Mouse (Mus musculus) T-helper 17 cell (primary cell): ENCODE measurements around the gene Cdc42ep1.

Source experiments
- in situ Hi-C, 2 experiments: fragments of 300-600 bp; cut with MboI, MseI; formaldehyde crosslinking; loops; 1 replicate in 1 of 2; 2 replicates in 1 of 2; pipeline ENCODE4 v1.15.1; 2025; ENCODE audit warnings: high pct_unique_total_duplicates in 2 of 2

The Cdc42ep1 gene

DNA sequence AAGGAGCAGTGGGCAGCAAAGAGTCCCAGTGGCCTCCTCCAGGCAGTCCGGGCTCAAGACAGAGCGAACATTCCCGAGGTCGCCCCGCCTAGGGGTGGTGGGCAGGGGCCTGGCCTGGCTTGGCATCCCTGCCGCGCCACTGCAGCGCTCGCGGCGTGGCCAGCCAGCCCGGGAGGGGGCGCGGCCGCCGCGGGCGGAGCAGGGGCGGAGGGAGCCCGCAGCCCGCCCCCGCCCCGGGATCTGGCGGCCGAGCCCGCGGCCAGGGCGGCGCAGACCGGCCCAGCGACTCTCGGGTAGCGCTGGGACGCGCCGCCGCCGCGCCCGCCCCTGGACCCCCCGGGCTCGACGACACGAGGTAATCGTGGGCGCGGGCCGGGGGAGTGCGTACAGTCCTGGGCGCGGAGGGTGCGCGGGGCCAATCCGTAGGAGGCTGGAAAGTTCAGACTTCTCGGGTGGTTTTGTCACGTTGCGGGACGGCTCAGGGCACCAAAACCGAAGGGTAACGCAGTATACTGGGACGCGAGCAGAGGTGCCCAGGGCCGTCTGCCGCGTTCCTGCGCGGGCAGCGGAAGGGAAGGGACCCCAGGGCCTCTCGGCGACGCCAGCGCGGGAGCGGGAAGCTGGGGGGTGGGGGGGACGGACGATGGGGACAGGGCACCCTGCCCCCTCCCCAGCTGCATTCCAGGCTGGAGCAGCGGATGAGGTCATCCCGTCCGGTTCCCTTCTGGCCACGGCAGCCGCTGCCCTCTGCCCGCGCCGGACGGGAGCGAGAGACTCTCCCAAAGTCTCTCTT lies at the start of gene Cdc42ep1:
Cdc42ep1 (plus strand) TSS at position 254 of the 793 bp plus-strand sequence.
- in situ Hi-C loops = no loop called here

DNA sequence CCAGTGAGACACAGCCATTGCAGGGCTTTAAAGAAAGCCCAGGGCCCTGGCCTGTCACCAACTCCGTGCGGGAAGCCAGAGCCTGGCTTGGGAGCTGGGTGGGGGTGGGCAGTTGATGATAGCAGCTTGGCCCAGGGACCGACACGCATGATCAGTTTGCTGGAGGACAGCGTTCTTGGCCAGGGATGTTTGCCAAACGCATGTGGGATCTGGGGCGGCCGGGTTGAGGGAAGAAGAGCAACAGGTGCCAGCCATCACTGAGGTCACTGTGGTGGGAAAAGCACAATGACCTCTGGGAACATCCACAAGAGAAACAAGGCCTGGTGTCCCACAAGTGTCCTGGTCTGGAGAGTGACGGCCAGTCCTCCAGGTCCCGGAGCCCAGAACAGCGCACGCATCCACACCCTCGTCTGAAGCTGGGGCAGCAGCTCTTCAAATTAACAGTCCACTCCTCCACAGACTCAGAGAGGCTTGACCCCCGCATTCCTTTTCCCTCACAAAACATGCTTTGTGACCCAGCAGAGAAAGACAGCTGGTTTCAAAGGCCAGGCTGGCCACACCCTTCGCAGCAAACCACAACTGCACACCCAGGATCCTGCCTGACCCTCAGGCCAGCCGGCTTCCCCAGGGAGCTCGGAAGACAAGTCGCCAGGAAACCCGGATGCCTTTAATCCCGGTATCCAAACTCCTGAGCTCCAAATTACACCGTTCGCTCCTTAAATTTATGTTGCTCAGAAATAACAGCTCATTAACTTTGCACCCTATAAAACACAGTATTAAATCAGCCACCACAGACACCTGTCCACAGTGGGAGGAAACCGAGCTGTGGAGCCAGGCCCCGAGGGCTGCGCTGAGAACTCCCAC lies 46.0 kb upstream of the Cdc42ep1 start:
- in situ Hi-C loops = no loop called here

- in situ Hi-C loops = no loop called here
Observed at GRCm38 (mm10) chr15:78797060-78797329, 45.4 kb upstream of the Cdc42ep1 start.

GRCm38 (mm10) chr15:78799029-78799428 lies 43.4 kb upstream of the Cdc42ep1 start:
- in situ Hi-C loops = no loop called here

GRCm38 (mm10) chr15:78801571-78801970 lies 40.9 kb upstream of the Cdc42ep1 start:
- in situ Hi-C loops = no loop called here

GRCm38 (mm10) chr15:78801971-78802741 lies 40.3 kb upstream of the Cdc42ep1 start:
- in situ Hi-C loops = no loop called here

DNA sequence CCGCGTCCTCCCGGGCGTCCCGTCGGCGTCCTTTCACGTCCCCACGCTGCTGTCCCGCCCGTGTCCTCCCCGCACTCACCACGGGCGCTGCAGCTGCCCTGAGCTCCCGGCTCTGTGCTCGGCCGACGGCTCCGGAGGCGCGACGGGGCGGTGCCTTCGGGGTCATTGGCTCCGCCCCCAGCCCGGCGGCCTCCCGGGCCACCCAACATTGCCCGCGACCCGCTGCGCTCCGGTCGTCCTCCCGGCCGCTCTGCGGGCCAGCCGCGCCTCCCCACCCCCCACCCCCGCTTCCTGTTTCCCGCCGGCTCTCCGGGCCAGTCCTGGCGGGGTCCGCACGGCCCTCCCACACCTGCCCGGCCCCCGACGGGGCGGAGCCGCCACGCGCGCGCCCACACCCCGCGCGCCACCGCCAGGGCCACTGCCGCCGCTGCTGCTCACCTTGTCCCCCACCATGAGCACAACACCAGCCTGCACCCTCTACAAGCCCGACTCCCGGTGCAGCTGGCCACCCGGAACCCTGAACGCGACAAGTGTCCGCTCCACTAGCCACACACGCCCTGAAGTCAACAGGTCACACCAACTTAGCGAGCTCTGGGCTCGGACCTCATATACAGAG lies 39.5 kb upstream of the Cdc42ep1 start, which contains the start of gene Card10:
Card10 (minus strand) TSS at position 267 of the 616 bp plus-strand sequence.
- in situ Hi-C loops = no loop called here

DNA sequence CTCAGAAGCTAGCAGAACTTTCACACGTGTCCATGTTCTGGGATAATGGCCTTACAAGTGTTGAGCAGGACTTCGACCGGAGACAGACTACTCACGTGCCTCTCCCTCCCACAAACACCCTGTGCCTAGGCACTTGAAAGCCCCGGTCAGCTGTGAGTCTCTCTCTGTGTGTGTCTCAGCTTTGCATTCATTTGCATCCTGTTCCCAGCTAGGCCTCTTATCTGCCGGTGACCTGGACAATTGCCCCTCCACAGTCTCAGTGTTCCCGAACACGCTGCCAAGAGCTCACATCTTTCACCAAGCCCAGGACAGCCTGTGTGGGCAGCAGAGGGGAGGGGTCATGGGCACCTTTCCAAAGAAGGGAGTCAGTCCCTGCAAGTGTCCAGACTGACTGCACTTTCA lies 38.9 kb upstream of the Cdc42ep1 start:
- in situ Hi-C loops = no loop called here

- in situ Hi-C loops = no loop called here
Observed at GRCm38 (mm10) chr15:78804326-78804725, 38.1 kb upstream of the Cdc42ep1 start.

DNA sequence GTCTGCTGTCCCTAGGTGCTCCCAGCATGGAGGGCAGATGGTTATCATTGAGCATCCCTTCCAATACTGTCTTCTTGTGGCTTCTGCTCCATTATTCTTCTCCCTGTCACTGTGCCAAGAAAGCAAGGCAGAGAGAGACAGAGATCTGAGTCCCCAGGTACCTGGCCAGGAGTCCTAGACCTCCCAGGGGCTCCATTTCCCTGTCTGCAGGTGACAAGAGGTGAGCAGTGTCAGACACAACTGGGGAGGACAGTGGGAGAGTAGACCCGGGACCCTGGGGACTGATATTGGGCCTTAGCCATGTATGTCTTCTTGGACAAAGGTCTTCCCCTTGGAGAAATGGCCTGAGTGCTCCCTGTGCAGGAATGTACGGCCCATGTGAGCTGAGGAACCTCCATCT lies 37.1 kb upstream of the Cdc42ep1 start:
- in situ Hi-C loops = no loop called here

DNA sequence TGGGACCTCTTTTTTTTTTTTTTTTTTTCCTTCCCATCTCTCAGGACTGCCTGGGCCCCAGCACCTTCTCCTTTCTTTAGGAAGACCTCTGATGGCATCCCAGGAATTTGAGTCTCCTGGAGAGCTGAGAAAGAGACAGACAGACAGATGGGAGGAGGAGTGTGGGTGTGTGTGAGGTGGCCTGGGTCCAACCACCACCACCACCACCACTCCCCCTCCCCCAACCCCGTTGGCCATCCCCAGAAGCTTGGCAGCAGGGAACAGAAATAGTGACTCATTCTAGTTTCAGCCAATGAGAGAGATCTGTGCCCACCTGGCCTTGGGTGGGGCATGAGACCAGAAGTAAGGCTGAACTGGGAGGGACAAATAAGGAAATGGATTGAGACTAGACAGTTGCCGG lies 35.8 kb upstream of the Cdc42ep1 start:
- in situ Hi-C loops = no loop called here

- in situ Hi-C loops = no loop called here
Observed at GRCm38 (mm10) chr15:78807141-78807540, 35.3 kb upstream of the Cdc42ep1 start.

GRCm38 (mm10) chr15:78808980-78809379 lies 33.4 kb upstream of the Cdc42ep1 start:
- in situ Hi-C loops = no loop called here

DNA sequence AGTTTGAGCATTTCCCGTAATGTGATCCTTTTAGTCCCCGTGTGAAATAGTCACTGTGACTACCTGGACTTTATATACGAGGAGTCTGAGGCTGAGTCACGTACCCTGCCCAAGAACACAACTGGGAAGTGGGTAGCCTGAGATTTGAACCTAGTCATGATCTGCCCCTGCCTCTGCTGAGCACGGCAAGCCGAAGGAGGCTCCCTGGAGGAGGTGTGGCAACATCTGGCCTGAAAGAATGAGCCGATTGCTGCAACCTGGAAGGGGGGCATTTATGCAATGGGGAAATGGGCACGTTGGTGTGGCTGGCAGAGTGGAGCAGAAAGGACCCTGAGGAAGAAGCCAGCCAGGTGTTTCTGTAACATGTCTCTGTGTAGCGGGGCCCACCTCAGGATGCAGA lies 32.7 kb upstream of the Cdc42ep1 start:
- in situ Hi-C loops = no loop called here

DNA sequence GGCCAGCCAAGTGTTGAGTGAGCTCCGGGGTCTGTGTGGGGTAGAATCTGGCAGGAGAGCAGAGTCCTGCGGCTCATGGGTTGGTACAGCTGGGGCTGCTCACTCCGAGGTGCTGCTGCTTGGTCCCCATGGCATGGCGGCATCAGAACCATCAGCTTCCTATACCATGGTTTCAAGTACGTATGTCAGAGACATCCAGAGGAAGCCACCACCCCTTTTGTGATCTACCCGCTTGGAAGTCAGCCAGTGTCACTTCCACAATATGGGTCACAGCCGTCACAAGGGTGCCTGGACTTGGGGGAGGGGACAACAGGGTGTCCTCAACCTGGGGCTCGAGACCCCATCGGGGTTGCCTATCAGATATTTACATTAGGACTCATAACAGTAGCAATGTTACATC lies 32.3 kb upstream of the Cdc42ep1 start:
- in situ Hi-C loops = no loop called here

DNA sequence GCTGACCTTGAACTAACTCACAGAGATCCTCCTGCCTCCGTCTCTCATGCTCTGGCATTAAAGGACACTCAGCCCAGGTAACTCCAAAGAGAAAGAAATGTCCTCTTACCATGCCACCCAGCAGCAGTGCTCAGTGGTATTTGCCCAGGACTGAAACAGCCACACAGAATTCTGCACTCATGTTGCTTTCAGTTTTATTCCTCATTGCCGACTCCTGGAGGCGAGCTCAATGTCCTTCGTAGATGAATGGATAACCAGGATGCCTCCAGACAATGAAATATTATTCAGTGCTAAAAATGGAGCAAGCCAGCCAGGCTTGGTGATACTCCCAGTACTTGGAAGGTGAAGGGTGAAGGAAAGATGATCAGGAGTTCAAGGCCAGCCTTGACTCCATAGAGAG lies 28.8 kb upstream of the Cdc42ep1 start:
- in situ Hi-C loops = no loop called here

DNA sequence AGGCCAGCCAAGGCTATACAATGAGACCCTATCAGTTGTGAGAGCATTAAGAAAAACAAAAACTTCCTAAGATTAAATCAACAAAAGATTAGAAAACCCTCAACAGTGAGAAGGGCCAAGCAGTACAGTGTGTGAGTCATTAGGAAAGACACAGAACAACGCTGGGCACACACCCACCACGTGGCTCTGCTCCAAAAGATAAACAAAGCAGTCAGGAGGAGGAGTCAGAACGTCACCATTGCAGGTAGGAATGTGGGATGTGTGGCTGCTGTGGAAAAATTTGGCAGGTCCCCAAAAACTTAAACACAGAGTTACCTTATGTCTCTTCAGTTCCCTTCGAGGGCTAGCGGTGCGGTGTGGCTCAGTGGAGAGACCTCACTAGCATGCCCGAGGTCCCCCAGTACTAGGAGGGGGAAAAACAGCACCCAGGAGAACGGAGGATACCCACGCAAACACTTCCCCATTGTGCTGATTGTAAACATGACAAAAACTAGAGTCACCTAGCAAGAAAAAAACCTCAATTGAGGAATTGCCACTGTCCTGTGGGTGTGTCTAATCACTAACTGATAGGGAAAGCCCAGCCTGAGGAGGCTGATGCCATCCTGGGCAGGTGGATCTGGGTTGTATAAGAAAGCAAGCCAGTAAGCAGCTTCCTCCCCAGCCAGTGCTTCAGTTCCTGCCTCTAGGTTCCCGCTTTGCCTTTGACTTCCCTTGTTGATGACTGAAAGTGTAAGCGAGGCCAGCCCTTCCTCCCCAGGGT lies 26.9 kb upstream of the Cdc42ep1 start:
- in situ Hi-C loops = no loop called here

DNA sequence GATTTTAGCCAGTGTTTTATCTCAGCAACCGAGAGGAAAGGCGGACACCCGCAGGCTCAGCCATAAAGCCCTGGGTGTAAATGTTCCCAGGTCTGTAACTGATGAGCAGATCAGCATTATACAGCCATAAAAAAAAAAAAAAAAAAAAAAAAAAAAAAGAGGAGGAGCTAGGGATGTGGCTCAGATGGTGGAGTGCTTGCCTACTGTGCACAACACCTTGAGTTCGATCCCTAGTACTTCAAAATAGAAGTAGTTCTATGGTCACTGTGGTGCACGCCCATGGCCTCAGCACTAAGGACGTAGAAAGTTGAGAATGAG lies 26.4 kb upstream of the Cdc42ep1 start:
- in situ Hi-C loops = no loop called here

DNA sequence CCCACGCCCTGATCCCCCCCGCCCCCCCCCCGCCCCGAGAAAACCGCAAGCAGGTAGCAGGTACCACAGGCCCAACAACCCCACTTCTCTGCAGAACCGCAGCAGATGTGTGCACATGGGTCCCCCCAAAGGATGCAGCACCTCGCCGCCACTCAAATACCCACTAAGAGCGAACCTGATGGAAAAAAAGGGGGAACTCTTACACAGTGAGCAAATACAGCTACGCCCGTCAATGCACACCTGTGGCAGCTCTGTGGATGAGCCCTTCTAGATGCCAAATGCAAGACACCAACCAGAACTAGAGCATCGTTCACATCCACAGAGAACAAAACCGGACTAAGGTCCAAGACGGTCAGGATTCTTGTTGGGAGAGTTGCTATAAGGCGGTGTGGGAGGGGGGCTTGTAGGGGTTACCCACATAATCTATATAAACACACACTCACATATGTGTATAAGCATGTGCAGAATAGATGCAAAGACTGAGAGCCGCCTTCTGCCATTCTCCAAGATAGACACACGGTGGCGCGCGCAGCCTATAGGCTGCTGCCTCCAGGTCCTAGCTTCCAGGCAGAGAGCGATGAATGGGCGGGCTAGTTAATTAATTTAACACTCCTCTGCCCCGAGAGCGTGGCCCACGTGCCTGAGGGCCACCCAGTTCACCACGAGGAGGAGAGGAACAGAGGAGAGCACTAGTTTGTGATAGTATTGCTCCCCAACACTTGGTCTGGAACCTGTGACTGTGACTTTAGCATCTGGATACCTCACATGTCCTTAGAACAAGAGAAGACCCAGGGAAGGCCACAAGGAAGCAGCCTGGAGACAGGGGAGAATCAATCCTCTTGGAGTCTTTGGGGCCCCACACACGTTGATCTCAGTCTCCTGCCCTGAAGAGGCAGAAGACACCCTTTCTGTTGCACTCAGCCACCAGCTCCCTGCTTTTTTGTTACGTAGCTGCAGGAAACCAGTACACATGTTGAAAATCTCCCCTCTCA lies 15.9 kb upstream of the Cdc42ep1 start:
- in situ Hi-C loops = no loop called here

DNA sequence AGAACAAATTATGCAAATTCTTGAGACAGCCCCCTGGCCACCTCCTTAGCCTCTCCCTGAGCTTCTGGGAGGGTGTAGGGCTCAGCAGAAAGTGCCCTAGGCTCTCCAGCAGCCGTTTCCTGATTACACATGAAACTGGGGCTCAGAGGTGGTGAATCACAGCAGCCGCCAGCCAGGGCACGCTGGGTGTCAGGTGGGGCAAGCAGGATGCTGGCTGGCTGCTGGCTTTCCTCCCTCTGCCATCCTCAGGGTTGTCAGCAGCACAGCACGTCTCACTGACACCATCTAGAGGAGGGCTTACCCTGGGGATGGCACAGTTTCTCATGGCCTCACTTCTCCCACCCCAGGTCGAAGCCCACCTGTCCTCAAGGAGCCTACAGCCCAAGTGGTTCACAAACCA lies 14.1 kb upstream of the Cdc42ep1 start:
- in situ Hi-C loops = no loop called here
